Mouse (Mus musculus) heart, embryonic 11.5 days (tissue): ENCODE data around the gene M1ap. TPM values are rescaled to one million over a fixed set of nuclear protein-coding genes. Genes with fewer than 3 reads are reported as not detected.

Experiments
- ATAC-seq: fragments of 200-750 bp; cut with Nextera tagmentation; replicated peaks from 2 replicates; pipeline ENCODE4 v1.8.0; 2017; ENCODE audit warnings: moderate library complexity; ENCODE audit not compliant: insufficient number of reproducible peaks, low FRiP score, low TSS enrichment
- H3K27ac ChIP-seq: fragments of 300-500 bp; sonication (generic); 2 replicates; pipeline ENCODE4 v1.5.1; 2014; ENCODE audit warnings: mild to moderate bottlenecking, low read depth, low read length
- H3K27me3 ChIP-seq: fragments of 300-500 bp; sonication (generic); 2 replicates; pipeline ENCODE4 v1.6.1; 2014; ENCODE audit warnings: mild to moderate bottlenecking, low read length, mixed read lengths; ENCODE audit not compliant: control insufficient read depth, insufficient read depth
- H3K36me3 ChIP-seq: fragments of 300-500 bp; sonication (generic); 2 replicates; pipeline ENCODE4 v1.6.1; 2014; ENCODE audit warnings: mild to moderate bottlenecking, low read length, moderate library complexity, mixed read lengths; ENCODE audit not compliant: control insufficient read depth, insufficient read depth
- H3K4me1 ChIP-seq: fragments of 300-500 bp; sonication (generic); 2 replicates; pipeline ENCODE4 v1.6.1; 2014; ENCODE audit warnings: low read length; ENCODE audit not compliant: control insufficient read depth, insufficient read depth
- H3K4me2 ChIP-seq: fragments of 300-500 bp; sonication (generic); 2 replicates; pipeline ENCODE4 v1.6.1; 2014; ENCODE audit warnings: mild to moderate bottlenecking, moderate library complexity
- H3K4me3 ChIP-seq: fragments of 300-500 bp; sonication (generic); 2 replicates; pipeline ENCODE4 v1.5.1; 2014; ENCODE audit warnings: low read depth, low read length
- H3K9ac ChIP-seq: fragments of 300-500 bp; sonication (generic); 2 replicates; pipeline ENCODE4 v1.6.1; 2014; ENCODE audit warnings: mild to moderate bottlenecking, low read depth, low read length, moderate library complexity
- H3K9me3 ChIP-seq: fragments of 300-500 bp; sonication (generic); replicated peaks from 2 replicates; pipeline ENCODE4 v1.6.1; 2016; ENCODE audit warnings: low read length; ENCODE audit not compliant: control insufficient read depth
- WGBS: fragments of 180-500 bp; shearing (Covaris S2); extraction: QIAGEN DNeasy Blood & Tissue Kit; methylation state at CpG from one replicate; pipeline ENCODE4 v1.1.7; 2014; ENCODE audit not compliant: insufficient replicate concordance; 5-methylcytosine and 5-hydroxymethylcytosine counted together
- polyA plus RNA-seq: library from polyadenylated mRNA; unstranded; fragments of >200 nt; fragmentation: Nextera tagmentation; extraction: Ambion mirVana; gene quantifications from 2 replicates; pipeline ENCODE4 v1.2.1, GENCODE M21; 2014

M1ap gene
- polyA plus RNA-seq, 1 experiment from 2014 or later: 0.70 TPM

GRCm38 (mm10) chr6:83017190-83017589 lies 70.5 kb downstream of the M1ap start:
- no peak for ATAC-seq
- no peaks in the 10 kb centered on the region for H3K36me3 ChIP-seq

GRCm38 (mm10) chr6:83019044-83019443 lies 72.3 kb downstream of the M1ap start:
- Histone ChIP-seq H3K4me2 (no peak overlapping the region), H3K9ac (no peak overlapping the region), H3K4me1 (peaks cover 3% of the 10 kb centered on the region; the same call in 1 of the 2 replicates), H3K4me3 (no peak overlapping the region), H3K27me3 (no peaks in the 10 kb centered on the region), H3K9me3 (no peaks in the 10 kb centered on the region), H3K27ac (no peak overlapping the region), H3K36me3 (no peaks in the 10 kb centered on the region)
- 69% methylated on average over 3 of the region's 3 CpGs for WGBS
- ATAC-seq: no peak

More at GRCm38 (mm10) chr6:83017190-83017589, 70.5 kb downstream of the M1ap start:
- peaks cover 3% of the 10 kb centered on the region; the same call in 1 of the 2 replicates for H3K4me1 ChIP-seq
- peak overlapping the region; percentile 18; the same call in 1 of the 2 replicates for H3K27ac ChIP-seq
- 29% methylated on average over 3 of the region's 3 CpGs for WGBS
- H3K4me3 ChIP-seq: no peak overlapping the region
- no peaks in the 10 kb centered on the region for H3K27me3 ChIP-seq
- H3K9ac ChIP-seq: no peak overlapping the region
- no peaks in the 10 kb centered on the region for H3K9me3 ChIP-seq
- no peak overlapping the region for H3K4me2 ChIP-seq

- WGBS: 88% methylated on average over 6 of the region's 6 CpGs
- no peaks in the 10 kb centered on the region for H3K9me3 ChIP-seq
- no peaks in the 10 kb centered on the region; the same call in 1 of the 2 replicates for H3K4me1 ChIP-seq
- H3K9ac ChIP-seq: no peak overlapping the region
- H3K36me3 ChIP-seq: no peaks in the 10 kb centered on the region
- no peaks in the 10 kb centered on the region for H3K27me3 ChIP-seq
- no peak overlapping the region for H3K27ac ChIP-seq
- no peak overlapping the region for H3K4me3 ChIP-seq
- ATAC-seq: no peak
- H3K4me2 ChIP-seq: no peak overlapping the region
Observed at GRCm38 (mm10) chr6:83020121-83020520, 73.4 kb downstream of the M1ap start.

- H3K4me1 ChIP-seq: no peaks in the 10 kb centered on the region; the same call in 1 of the 2 replicates
- WGBS: 75% methylated on average over 4 of the region's 4 CpGs
- H3K9ac ChIP-seq: no peak overlapping the region
- H3K4me2 ChIP-seq: no peak overlapping the region
- H3K36me3 ChIP-seq: no peaks in the 10 kb centered on the region
- no peaks in the 10 kb centered on the region for H3K9me3 ChIP-seq
- no peak for ATAC-seq
- no peak overlapping the region for H3K27ac ChIP-seq
- H3K4me3 ChIP-seq: no peak overlapping the region
- no peaks in the 10 kb centered on the region for H3K27me3 ChIP-seq
Observed at GRCm38 (mm10) chr6:83020836-83021593, 74.3 kb downstream of the M1ap start.

GRCm38 (mm10) chr6:83023008-83023407 lies 76.3 kb downstream of the M1ap start:
- Histone ChIP-seq H3K9me3 (no peaks in the 10 kb centered on the region), H3K36me3 (no peaks in the 10 kb centered on the region), H3K4me2 (no peak overlapping the region), H3K4me1 (peaks cover 6% of the 10 kb centered on the region; the same call in 1 of the 2 replicates), H3K27ac (no peak overlapping the region), H3K9ac (no peak overlapping the region), H3K27me3 (peaks cover 4% of the 10 kb centered on the region; the same call in 1 of the 2 replicates), H3K4me3 (no peak overlapping the region)
- no peak for ATAC-seq
- WGBS: 80% methylated on average over 9 of the region's 9 CpGs

- Histone ChIP-seq H3K27me3 (peaks cover 10% of the 10 kb centered on the region), H3K27ac (no peak overlapping the region), H3K9ac (no peak overlapping the region), H3K9me3 (no peaks in the 10 kb centered on the region), H3K4me2 (no peak overlapping the region), H3K4me3 (no peak overlapping the region), H3K4me1 (peaks cover 6% of the 10 kb centered on the region; the same call in 1 of the 2 replicates), H3K36me3 (no peaks in the 10 kb centered on the region)
- ATAC-seq: no peak
- 87% methylated on average over 2 of the region's 2 CpGs for WGBS
Observed at GRCm38 (mm10) chr6:83023786-83024185, 77.1 kb downstream of the M1ap start.

GRCm38 (mm10) chr6:83024421-83024820 lies 77.7 kb downstream of the M1ap start:
- 61% methylated on average over 4 of the region's 4 CpGs for WGBS
- H3K27ac ChIP-seq: no peak overlapping the region
- H3K27me3 ChIP-seq: peaks cover 16% of the 10 kb centered on the region
- no peak overlapping the region for H3K9ac ChIP-seq
- H3K4me2 ChIP-seq: no peak overlapping the region
- no peak overlapping the region for H3K4me3 ChIP-seq
- H3K4me1 ChIP-seq: peaks cover 6% of the 10 kb centered on the region; the same call in 1 of the 2 replicates
- H3K9me3 ChIP-seq: no peaks in the 10 kb centered on the region
- no peak for ATAC-seq
- no peaks in the 10 kb centered on the region for H3K36me3 ChIP-seq

- Histone ChIP-seq H3K27me3 (peaks cover 19% of the 10 kb centered on the region), H3K4me2 (no peak overlapping the region), H3K36me3 (no peaks in the 10 kb centered on the region), H3K27ac (no peak overlapping the region), H3K9me3 (no peaks in the 10 kb centered on the region), H3K4me3 (no peak overlapping the region), H3K4me1 (peaks cover 6% of the 10 kb centered on the region; the same call in 1 of the 2 replicates), H3K9ac (no peak overlapping the region)
- 100% methylated on average over 4 of the region's 4 CpGs for WGBS
- ATAC-seq: no peak
Observed at GRCm38 (mm10) chr6:83025221-83025620, 78.5 kb downstream of the M1ap start.

GRCm38 (mm10) chr6:83027293-83027692 lies 80.6 kb downstream of the M1ap start:
- H3K9ac ChIP-seq: no peak overlapping the region
- H3K4me2 ChIP-seq: no peak overlapping the region
- H3K4me3 ChIP-seq: no peak overlapping the region
- peaks cover 9% of the 10 kb centered on the region; the same call in 1 of the 2 replicates for H3K4me1 ChIP-seq
- H3K36me3 ChIP-seq: no peaks in the 10 kb centered on the region
- peaks cover 38% of the 10 kb centered on the region for H3K27me3 ChIP-seq
- no peak for ATAC-seq
- H3K9me3 ChIP-seq: no peaks in the 10 kb centered on the region
- H3K27ac ChIP-seq: no peak overlapping the region
- 68% methylated on average over 8 of the region's 8 CpGs for WGBS
